Comparison of ENCODE assay signal across 8 mouse cellular contexts in the genomic region with DNA sequence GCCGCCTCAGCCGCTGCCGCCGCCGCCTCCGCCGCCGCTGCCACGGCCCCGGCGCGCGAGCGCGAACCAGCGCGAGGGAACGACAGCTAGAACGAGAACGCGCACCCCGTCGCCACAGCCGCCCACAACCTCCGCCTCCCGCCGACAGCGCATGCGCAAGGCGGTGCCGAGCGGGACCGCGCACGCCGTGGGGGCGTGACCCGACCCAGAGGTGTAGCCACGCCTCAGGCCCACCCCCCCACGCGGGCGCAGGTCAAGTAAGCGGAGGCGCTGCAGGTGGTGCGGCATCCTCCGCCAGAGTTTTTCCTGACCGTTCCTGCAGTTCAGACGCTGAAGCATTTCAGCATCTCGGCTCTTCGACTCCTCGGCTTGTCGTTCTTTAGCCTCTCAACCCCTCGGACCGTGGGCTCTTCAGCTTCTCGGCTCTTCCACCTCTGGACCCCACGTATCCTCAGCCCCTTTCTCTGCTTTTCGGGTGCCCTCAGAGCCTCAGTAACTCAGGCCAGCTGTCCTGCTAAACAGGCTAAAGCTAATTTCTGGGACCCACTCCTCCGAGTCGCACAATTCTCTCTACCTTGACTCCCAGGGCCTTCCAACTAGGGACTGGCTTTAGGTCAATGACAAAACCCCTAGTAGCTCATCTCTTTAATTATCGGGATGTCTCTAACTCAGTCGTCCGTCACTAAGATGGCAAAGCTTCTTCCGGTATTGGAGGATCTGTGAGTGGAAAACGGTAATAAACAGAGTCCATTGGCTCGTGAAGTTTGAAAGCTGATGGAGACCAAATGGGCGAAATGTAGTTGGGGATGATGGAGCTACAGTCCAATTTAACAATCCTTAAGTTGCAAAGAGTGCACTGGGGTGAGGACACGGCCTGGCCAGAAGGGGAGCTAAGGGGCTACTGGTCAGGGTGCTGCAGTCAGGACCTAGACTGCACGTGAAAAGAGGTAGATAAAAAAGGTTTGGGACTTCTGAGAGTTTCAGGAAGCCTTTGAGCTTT. TPM values are rescaled to one million over a fixed set of nuclear protein-coding genes. Genes with fewer than 3 reads are reported as not detected.
DNase-seq lines count a peak whose midpoint lies in the region; ATAC-seq and TF ChIP-seq lines count a peak whose summit lies in the region.

Gene Tmcc1 (minus strand): TSS at position 93 of the 1,000 bp plus-strand sequence.

- peak within 1 kb of the TSS; percentile 96 for H3K9ac ChIP-seq in hindbrain, embryonic 13.5 days

- H3K4me3 ChIP-seq in hindbrain, embryonic 13.5 days, result peak within 1 kb of the TSS; percentile 93

- under 1% methylated on average over 53 of the region's 68 CpGs for WGBS in hindbrain, embryonic 13.5 days

- H3K9me3 ChIP-seq in hindbrain, embryonic 13.5 days, result no peaks in the 10 kb centered on the region

- peak within 1 kb of the TSS; percentile 80 for H3K4me2 ChIP-seq in hindbrain, embryonic 13.5 days

- in situ Hi-C loops in Patski (cut with MboI; ENCODE audit: low pct_unique_long_range_greater_than_20kb), result no loop called here

- POLR2A ChIA-PET in Patski (lab: Charles Lee), result interaction anchor here (0.9 to 1.2 kb wide), 2 partner anchors 14 to 15 kb away, joined by 4 read pairs; no protein-coding TSS in a partner anchor

- peaks cover 34% of the 10 kb centered on the region for H3K4me1 ChIP-seq in hindbrain, embryonic 13.5 days (replicated peaks)

- peak; percentile 82 for ATAC-seq in Patski
- ATAC-seq in hindbrain, embryonic 13.5 days (ENCODE audit: low FRiP score), result peak; percentile 89

- no peaks in the 10 kb centered on the region for H3K27me3 ChIP-seq in Patski
- 0 out of 2 replicates have a peak, but pooled peaks cover 5% of the 10 kb centered on the region for H3K27me3 ChIP-seq in hindbrain, embryonic 13.5 days

- DNase-seq in Patski (ENCODE audit: low read depth, low spot score), result peak; percentile 67
- DNase-seq in cerebellum, postnatal 14 days, result peak; percentile 99 to 100
- peak; percentile 95 to 97 for DNase-seq in frontal cortex, postnatal 14 days (ENCODE audit: low spot score in 2 of 2)
- DNase-seq in layer of hippocampus, postnatal 25 days (ENCODE audit: extremely low spot score in 1 of 2, low spot score in 1 of 2), result peak; percentile 98 to 99
- DNase-seq in lung, postnatal 25 days (ENCODE audit: low spot score), result peak; percentile 98
- peak; percentile 98 for DNase-seq in retina, embryonic 14.5 days (ENCODE audit: low spot score)
- peak; percentile 100 for DNase-seq in thymus, postnatal 4 days

- peak; percentile 61 for TF ChIP-seq CTCF in Patski (IDR thresholded peaks at IDR 0.05)

- CTCF ChIA-PET in Patski (lab: Charles Lee), result interaction anchor here (1.0 to 2.0 kb wide), 10 partner anchors 9 to 305 kb away, joined by 3 to 6 read pairs (median 4); partner anchors contain the start of gene Washc2

- H3K36me3 ChIP-seq in hindbrain, embryonic 13.5 days, result no peaks in the 10 kb centered on the region

- peak within 1 kb of the TSS; percentile 91 for H3K27ac ChIP-seq in hindbrain, embryonic 13.5 days

RNA-seq across cellular contexts. Expression of gene Tmcc1, which starts in this region (rescaled TPM):
- 24.3 TPM for polyA plus RNA-seq in Patski (2021)
- polyA plus RNA-seq in hindbrain, embryonic 13.5 days (2015; fragmentation: Nextera tagmentation; extraction: Ambion mirVana), result 34.4 and 35.0 TPM in 2 replicates
- 10 to 100 TPM; 80.1 to 81.7 TPM for total RNA-seq in layer of hippocampus, postnatal 25 days (2021)

Comparison
In these comparisons a context has a peak if more than half of its experiments do, and no peak if none do; other contexts are left out.
1. Peak in every context shown above with its lines: DNase-seq, ATAC-seq, H3K4me3 ChIP-seq and H3K27ac ChIP-seq.